Mouse (Mus musculus) heart, postnatal 14 days (tissue): Measurements from ENCODE around the gene Ankrd65. TPM values are rescaled to one million over a fixed set of nuclear protein-coding genes. Genes with fewer than 3 reads are reported as not detected.
"Not testable (repeated sequence)": the region's sequence is repeated elsewhere in the genome, so short reads cannot be mapped to it uniquely, and the experiment has no call there.

Source experiments
- DNase-seq, 2 experiments: peaks; one replicate each; pipeline ENCODE4 v3.0.0; 2021 to 2022
- intact Hi-C: fragments of 180-260 bp; cut with DNase I; formaldehyde crosslinking; loops from one replicate; pipeline ENCODE4 v1.15.1; 2025
- long read RNA-seq, 2 experiments: library from polyadenylated mRNA; stranded (forward); transcript quantifications; one replicate each; pipeline ENCODE4 v2.0.0; 2021
- total RNA-seq, 2 experiments: library from RNA; stranded (reverse); gene quantifications; 2 replicates each; pipeline ENCODE4 v1.2.3; 2021

The Ankrd65 gene
- not detected for total RNA-seq
- long read RNA-seq, experiment 1: 0 reads
- long read RNA-seq, experiment 2: 0 reads

GRCm38 (mm10) chr4:155790021-155790489, at the start of gene Ankrd65:
Gene Ankrd65, plus strand, starts transcription at chr4:155790439.
- DNase-seq: no peak
- intact Hi-C loops: no loop called here

- DNase-seq, intact Hi-C loops: not testable (repeated sequence)
Measured at GRCm38 (mm10) chr4:155740681-155741080, 49.6 kb upstream of the Ankrd65 start.

- intact Hi-C loops: no loop called here
- DNase-seq: no peak
Measured at GRCm38 (mm10) chr4:155742684-155743083, 47.6 kb upstream of the Ankrd65 start.

GRCm38 (mm10) chr4:155744474-155744873, 45.8 kb upstream of the Ankrd65 start:
- DNase-seq: no peak
- intact Hi-C loops: no loop called here

- intact Hi-C loops: no loop called here
Measured at GRCm38 (mm10) chr4:155745136-155745535, 45.1 kb upstream of the Ankrd65 start.

GRCm38 (mm10) chr4:155746036-155746548, 44.1 kb upstream of the Ankrd65 start:
- intact Hi-C loops: no loop called here
- DNase-seq: no peak

More at GRCm38 (mm10) chr4:155745136-155745535, 45.1 kb upstream of the Ankrd65 start:
- no peak for DNase-seq

GRCm38 (mm10) chr4:155746575-155747490, 43.4 kb upstream of the Ankrd65 start:
- no peak for DNase-seq
- intact Hi-C loops: no loop called here

GRCm38 (mm10) chr4:155757011-155757410, 33.2 kb upstream of the Ankrd65 start:
- intact Hi-C loops: no loop called here
- no peak for DNase-seq

GRCm38 (mm10) chr4:155759862-155760612, 30.2 kb upstream of the Ankrd65 start:
- DNase-seq: no peak
- intact Hi-C loops: no loop called here

GRCm38 (mm10) chr4:155760613-155761355, 29.5 kb upstream of the Ankrd65 start, which contains the start of gene Atad3a:
Gene Atad3a, minus strand, starts transcription at chr4:155761093.
- intact Hi-C loops: no loop called here
- DNase-seq: peak; percentile 97 to 98

- intact Hi-C loops: no loop called here
- no peak for DNase-seq
Measured at GRCm38 (mm10) chr4:155761356-155762099, 28.7 kb upstream of the Ankrd65 start.

GRCm38 (mm10) chr4:155762357-155762756, 27.9 kb upstream of the Ankrd65 start:
- intact Hi-C loops: no loop called here

GRCm38 (mm10) chr4:155769496-155769879, 20.8 kb upstream of the Ankrd65 start:
- intact Hi-C loops: loop anchor here (1.0 to 5.0 kb wide), 2 partner anchors 15 to 33 kb away; partner anchors contain the start of gene Mrpl20
- DNase-seq: no peak

More at GRCm38 (mm10) chr4:155762357-155762756, 27.9 kb upstream of the Ankrd65 start:
- no peak for DNase-seq

GRCm38 (mm10) chr4:155769880-155770512, 20.2 kb upstream of the Ankrd65 start:
- peak; percentile 95 to 97 for DNase-seq
- intact Hi-C loops: loop anchor here (1.0 to 5.0 kb wide), 3 partner anchors 14 to 47 kb away; partner anchors contain the start of gene Mrpl20

GRCm38 (mm10) chr4:155770626-155771025, 19.6 kb upstream of the Ankrd65 start:
- intact Hi-C loops: loop anchor here (2.0 kb wide), 1 partner anchor 48 kb away; no protein-coding TSS in a partner anchor
- no peak for DNase-seq

GRCm38 (mm10) chr4:155771706-155772105, 18.5 kb upstream of the Ankrd65 start:
- no peak for DNase-seq
- intact Hi-C loops: loop anchor here (2.0 kb wide), 1 partner anchor 49 kb away; no protein-coding TSS in a partner anchor

- DNase-seq: no peak
- intact Hi-C loops: no loop called here
Measured at GRCm38 (mm10) chr4:155772786-155773185, 17.5 kb upstream of the Ankrd65 start.

GRCm38 (mm10) chr4:155773335-155774078, 16.7 kb upstream of the Ankrd65 start:
- no peak for DNase-seq
- intact Hi-C loops: no loop called here
